ENCODE assay signal across 8 mouse cellular contexts in the genomic region with DNA sequence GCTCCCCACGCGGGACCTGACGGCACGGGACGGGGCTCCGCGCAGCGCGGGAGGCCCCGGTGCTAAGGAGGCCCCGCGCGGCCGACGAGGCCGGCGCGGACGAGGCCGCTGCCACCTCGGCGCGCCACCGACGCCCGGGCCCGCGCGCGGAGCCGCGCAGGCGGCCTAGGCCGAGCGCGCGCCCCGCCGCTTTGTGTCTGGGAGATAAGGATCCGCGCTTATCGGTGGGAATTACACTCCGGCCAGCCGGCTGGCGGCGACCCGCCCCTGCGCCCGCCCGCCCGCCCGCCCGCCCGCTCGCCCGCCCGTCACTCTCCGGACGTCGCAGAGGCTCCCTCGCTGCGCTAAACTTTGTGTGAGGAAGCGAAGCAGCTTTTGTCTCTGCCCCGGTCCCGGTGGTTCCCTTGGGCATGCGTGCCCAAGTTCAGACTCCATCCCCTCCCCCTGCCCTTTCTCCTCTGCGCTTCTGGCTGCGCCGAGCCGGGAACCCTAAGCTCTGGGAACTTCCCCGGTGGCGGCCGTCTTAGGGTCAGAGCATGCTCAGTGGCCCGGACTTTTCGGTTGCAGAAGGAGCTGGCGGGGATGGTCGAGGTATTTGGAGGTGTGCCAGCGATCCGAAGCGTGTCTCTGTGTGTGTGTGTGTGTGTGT. TPM values are rescaled to one million over a fixed set of nuclear protein-coding genes. Genes with fewer than 3 reads are reported as not detected.
DNase-seq lines count a peak whose midpoint lies in the region; ATAC-seq lines count a peak whose summit lies in the region.

No protein-coding gene starts in this region.

- peak; percentile 41; the same call in 1 of the 2 replicates for ATAC-seq in frontal cortex, adult (ENCODE audit: low TSS enrichment)
- peak; percentile 46 to 50 for ATAC-seq in hematopoietic stem cell, adult 5-6 weeks (replicated peaks in 1 of 2; ENCODE audit: insufficient read depth in 1 of 2, low FRiP score in 2 of 2, low TSS enrichment in 1 of 2, low read depth in 1 of 2, poor library complexity in 2 of 2, severe bottlenecking in 2 of 2)
- ATAC-seq in megakaryocyte, adult 5-6 weeks (ENCODE audit: poor library complexity, severe bottlenecking): peak; percentile 48

- DNase-seq in NIH3T3 (ENCODE audit: low read depth): peak; percentile 81
- peak; percentile 58 for DNase-seq in cerebellum, adult 8-10 months
- peak; percentile 44 to 52 for DNase-seq in layer of hippocampus, postnatal 25 days (ENCODE audit: extremely low spot score in 1 of 2, low spot score in 1 of 2)
- DNase-seq in right cerebral cortex, adult 18-20 months: peak; percentile 59
- peak; percentile 73 for DNase-seq in urinary bladder, postnatal 14 days (ENCODE audit: low spot score)

RNA-seq across cellular contexts. Expression of a gene that starts 0.5 kb away (rescaled TPM):
- 40.5 and 50.3 TPM in 2 replicates for total RNA-seq in hematopoietic stem cell, adult 5-6 weeks (2017)
- 10 to 100 TPM; 23.3 to 26.3 TPM for total RNA-seq in layer of hippocampus, postnatal 25 days (2021)
- total RNA-seq in megakaryocyte, adult 5-6 weeks (2015): 26.9 and 28.1 TPM in 2 replicates
- 14.1 and 16.7 TPM in 2 replicates for total RNA-seq in megakaryocyte, adult 5-6 weeks (2017)

RNA-seq across cellular contexts. Expression of a gene that starts 50.3 kb away (rescaled TPM):
- not detected in 2 replicates for total RNA-seq in hematopoietic stem cell, adult 5-6 weeks (2017)
- 1 to 10 TPM in 1 of 2 experiments, under 1 TPM in 1; 0.92 to 1.6 TPM for total RNA-seq in layer of hippocampus, postnatal 25 days (2021)
- total RNA-seq in megakaryocyte, adult 5-6 weeks (2015): not detected in 2 replicates
- not detected in 2 replicates for total RNA-seq in megakaryocyte, adult 5-6 weeks (2017)

Comparison
In these comparisons a context has a peak if more than half of its experiments do, and no peak if none do; other contexts are left out.
1. Peak in every context shown above with its lines: DNase-seq and ATAC-seq.